Mouse (Mus musculus) urinary bladder, adult 2 months (tissue): ENCODE data around the gene Mmp28. TPM values are rescaled to one million over a fixed set of nuclear protein-coding genes. Genes with fewer than 3 reads are reported as not detected.

Experiments
- DNase-seq: peaks from one replicate; pipeline ENCODE4 v3.0.0; 2022; ENCODE audit warnings: low spot score
- polyA plus RNA-seq: library from polyadenylated mRNA; depleted of rRNA; stranded (reverse); fragments of >200 nt; gene quantifications from 2 replicates; pipeline ENCODE4 v1.2.3, GENCODE M21; 2012; rRNA removed

Gene Mmp28
- polyA plus RNA-seq = 12.7 and 16.8 TPM in 2 replicates

DNA sequence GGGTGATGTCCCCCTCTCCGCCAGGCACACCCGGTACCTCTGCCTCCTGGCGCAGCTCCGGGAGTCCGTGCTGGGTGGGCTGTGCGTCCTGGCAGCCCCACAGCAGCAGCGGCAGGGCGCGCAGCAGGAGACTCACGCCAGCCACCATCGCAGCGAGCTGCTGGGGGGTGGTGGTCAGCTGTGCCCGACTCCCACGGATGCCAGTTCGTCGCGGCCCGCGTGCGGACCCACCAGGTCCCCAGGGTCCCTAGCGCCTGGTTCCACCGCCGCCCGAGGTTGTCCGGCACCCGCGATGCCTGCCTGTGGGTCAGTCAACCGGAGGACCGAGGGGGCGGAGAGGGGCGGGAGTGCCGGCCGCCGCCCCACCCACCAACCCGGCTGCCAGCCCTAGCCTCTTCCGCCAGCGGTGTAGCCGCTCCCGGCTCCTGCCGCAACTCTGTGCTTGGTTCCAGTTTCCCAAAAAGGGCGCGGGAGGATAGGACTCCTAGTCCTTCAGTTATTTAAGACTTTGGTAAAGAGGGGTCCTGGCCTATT is at the start of gene Mmp28:
Gene Mmp28, minus strand, starts transcription at position 361 of the 534 bp plus-strand sequence.
- DNase-seq = peak; percentile 67

DNA sequence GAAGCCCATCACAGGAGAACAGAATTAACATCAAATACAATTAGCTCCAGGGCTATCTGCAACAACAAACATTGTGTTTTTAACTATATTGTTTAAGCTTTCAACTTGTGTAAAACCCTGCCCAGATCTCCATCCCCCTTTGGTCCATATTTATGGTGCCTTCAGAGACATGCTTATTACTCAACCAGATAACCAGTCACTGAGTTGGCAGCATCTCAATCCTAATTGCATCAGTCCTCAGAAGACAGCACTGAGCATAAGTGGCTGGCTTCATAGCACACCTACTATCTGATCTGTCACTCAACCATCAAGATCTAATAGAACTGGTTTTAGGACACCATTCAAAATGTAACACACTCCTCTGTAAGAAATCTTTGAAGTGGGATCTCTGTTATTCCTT is 46.6 kb upstream of the Mmp28 start:
- no peak for DNase-seq

DNA sequence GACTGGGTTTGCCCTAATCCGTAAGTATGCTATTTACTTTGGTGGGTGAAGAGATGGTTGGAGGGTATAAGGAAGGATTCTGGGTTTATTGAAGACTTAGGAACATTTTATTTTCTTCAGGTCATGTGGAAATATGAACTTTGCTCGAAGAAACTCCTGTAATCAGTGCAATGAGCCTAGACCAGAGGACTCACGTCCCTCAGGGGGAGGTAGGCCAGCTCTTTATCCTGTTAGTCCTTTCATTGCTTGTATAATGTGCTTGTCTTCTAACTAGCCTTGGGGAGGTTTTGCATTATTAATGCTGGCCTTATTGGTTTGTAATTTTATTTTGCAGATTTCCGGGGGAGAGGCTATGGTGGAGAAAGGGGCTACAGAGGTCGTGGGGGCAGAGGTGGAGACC is 41.4 kb upstream of the Mmp28 start:
- DNase-seq = no peak

DNA sequence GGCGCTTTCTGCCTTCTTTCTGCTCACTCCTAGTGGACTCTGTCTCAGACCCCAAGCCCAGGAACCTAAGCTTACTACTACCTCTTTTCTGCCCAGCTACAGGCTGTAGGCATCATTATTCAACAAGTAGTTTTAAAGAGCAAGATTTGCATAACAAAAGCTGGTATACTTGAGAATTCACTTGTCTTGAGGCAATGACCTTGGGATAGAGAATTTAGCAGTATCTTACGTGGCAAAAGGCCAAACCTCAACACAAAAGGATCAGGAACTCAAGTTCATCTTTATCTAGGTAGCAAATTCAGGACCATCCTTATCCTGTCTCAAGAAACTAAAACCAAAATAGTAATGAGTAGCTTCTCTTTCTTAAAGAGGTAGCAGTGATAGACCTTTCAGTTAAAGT is 32.7 kb upstream of the Mmp28 start:
- DNase-seq = no peak

DNA sequence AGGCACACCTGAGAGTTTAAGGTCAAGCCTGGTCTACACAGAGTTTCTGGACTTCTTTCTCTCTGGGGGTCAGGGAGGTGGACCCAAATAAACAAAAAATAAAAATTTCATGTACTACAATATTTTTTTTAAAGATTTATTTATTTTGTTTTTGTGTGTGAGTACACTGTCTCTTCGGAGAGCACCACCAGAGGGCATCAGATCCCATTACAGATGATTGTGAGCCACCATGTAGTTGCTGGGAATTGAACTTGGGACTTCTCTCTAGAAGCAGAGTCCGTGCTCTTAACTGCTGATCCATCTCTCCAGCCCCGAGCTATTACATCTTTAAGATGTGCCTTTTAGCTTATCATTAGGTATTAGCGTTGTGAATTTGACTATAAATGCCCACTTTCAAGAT is 28.6 kb upstream of the Mmp28 start:
- DNase-seq = no peak

DNA sequence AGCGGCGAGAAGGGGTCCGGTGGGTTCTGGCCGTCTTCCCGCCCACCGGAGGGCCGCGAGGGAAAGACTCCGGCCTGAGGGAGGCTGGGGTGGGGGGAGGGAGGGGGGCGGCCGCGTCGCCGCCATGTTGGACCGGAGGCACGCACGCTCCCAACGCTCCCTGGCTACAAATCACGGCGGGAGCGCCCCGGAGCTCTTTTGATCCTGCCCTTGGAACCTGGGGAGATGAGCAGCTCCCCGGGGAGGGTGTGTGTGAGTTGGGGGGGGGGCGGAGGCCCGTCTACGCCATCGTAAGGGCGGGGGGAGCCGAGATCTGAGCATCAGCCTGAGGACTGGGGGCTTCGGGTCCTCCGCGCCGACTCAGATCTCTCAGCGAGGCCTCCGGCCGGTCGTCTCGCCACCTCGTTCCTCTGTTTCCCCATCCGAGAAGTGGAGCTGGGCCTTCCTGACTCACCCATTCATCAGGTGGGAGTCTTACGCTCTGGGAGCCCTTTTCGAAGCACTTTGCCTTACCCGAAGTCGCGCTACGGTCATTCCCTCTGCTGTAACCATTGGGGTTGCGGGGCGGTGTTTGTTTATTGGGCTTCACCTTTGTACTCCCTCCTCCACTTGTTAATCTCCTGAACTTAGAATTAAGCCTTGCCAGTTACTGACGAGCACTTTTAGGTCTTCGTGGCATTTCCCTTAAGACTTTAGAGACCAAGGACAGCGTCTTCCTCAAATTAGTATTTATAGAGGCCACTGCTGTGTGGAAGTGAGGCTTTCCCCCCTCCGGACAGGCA is 10.6 kb upstream of the Mmp28 start:
- no peak for DNase-seq

DNA sequence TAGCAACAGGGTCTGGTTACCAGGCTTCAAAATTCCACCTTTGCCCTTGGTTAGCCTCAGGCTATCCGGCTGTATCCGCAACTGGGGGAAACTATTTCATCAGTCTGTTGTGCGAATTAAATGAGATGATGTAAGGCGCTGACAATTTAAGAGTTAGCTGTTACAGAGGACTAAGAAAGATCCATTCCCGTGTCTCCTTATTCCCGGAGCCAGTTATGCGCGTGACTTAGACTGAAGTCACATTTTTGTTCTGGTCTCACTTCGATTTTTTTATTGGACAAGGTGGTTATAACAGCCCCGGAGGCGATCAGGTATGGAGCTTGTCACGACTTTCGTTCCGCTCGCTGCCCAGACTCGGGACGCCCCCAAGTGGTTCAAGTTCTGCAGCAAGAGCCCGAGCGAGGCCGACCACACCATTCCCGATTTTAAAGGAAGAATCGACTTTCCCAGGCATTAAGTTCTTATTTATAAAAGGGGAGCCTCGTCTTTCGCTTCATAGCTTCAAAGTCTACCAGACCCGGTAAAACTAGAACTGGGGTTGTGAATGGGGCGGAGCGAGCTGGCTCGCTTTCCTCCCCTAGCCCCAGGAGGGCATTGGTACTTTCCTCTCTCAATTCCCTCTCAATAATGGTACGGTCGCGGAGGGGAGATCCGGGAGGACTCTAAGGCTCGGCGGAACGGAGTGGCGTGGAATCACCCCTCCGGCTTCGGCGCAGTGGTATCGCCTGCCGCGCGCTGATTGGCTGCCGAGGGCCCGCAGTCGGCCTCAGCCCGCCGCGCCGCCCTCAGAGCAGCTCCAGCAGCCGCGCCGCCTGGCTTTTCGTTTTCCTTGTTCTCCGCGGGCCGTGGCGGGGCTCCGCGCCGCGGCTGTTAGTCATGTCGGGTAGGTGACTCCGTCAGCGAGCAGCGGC is 9.7 kb upstream of the Mmp28 start, which contains the start of gene Taf15:
Gene Taf15, plus strand, starts transcription at position 763 of the 911 bp plus-strand sequence.
- DNase-seq = peak; percentile 98

DNA sequence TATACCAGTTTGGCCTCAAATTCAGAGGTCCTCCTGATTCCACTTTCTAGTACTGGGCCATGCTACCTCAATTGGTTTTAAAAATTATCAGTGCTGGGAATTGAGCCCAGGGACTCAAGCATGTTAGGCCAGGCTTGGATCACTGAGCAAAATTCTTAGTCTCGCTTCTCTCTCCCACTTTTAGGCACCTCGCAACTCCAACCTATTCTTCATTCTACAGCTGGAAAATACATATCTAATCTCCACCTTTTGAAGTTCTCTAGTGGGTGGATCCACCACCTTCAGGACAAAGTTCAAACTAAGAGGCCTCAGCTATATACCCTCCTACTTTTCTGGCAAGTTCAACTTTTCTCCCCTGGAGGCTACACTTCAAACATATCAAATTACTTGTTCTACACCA is 8.9 kb upstream of the Mmp28 start:
- no peak for DNase-seq

DNA sequence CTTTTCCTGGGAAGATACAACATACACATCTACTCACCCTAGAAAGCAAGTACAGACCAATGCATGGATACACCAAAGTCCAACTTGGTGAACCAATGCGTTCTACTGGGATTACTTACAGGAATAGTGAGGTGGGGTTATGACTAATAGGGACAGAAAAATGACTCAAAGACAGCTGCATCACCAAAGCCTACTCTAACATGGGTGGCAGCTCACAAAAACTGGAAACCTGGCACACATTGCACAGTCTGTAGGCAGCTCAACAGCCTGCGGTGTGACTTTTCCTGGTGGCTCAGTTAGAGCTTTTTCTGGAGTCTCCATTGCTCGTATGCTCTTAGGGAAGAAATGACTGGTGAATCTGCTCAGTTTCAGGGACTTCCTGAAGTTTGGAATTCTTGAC is 5.9 kb upstream of the Mmp28 start:
- DNase-seq = no peak

DNA sequence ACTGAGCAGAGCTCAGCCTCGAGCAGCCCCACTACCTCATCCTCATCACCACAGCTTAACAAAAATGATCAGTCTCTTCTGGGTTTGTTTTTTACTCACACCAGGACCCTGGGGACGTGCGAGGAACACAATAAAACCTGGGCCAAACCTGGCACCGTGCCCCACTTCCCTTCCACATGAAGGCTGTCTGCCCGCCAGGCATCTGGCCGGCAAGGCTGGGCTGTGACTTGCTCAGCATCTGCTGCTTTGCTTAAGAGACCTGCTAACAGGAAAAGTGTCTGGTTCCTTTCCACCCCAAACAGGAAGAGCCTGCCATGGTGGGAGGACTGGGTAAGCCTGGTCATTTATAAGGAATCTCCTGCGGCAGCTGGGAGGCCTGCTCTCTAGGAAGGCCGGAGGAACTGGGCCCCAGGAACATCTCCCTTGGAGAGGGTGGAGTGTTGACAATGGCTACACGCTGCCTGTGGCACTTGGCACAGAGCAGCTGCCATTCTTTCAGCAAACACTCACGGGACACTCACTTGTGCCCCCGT is 4.3 kb upstream of the Mmp28 start:
- DNase-seq = no peak

DNA sequence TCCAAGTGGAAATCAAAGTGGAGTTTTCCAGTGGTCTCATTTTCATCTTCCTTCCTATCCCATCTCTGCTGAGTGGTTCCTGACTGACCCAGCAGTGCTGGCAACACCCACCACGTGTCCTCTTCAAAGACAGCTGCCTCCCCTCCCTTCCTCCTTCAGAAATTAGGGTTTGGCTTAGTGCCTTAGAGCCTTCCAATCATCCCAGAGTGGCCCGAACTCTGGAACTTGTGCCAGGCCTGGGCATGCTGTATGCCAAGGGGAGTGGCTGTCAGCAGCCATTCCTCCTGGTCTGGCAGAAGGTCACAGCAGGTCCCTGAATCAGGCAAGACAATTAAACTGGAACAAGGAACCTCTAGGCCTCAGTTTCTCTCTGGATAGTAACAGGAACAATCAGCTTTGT is 3.1 kb upstream of the Mmp28 start:
- DNase-seq = no peak

DNA sequence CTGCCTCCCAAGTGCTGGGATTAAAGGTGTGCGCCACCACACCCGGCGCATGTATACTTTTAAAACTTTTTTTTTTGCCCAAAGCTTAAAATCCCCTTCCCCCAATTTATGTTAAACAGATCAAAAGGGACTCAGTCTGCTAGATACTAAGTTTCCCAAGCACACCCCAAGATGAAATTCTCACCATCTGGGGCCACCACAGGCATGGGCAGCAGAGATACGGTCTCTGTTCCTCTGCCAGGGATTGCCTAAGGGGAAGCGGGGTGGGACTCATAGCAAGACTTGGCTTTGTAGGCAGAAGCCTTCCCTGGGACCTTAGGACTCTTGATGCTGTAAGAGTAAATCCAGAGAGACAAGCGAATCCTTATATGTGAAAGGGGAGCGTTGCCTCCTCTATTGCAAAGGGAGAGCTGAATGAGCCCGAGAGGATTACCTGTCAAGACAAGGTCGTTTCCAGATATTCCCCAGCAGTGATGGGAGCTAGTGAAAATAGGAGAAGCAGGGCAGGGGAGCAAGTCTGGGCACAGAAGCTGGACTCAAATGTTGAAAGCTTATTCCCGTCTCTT is 1.3 kb downstream of the Mmp28 start:
- no peak for DNase-seq

DNA sequence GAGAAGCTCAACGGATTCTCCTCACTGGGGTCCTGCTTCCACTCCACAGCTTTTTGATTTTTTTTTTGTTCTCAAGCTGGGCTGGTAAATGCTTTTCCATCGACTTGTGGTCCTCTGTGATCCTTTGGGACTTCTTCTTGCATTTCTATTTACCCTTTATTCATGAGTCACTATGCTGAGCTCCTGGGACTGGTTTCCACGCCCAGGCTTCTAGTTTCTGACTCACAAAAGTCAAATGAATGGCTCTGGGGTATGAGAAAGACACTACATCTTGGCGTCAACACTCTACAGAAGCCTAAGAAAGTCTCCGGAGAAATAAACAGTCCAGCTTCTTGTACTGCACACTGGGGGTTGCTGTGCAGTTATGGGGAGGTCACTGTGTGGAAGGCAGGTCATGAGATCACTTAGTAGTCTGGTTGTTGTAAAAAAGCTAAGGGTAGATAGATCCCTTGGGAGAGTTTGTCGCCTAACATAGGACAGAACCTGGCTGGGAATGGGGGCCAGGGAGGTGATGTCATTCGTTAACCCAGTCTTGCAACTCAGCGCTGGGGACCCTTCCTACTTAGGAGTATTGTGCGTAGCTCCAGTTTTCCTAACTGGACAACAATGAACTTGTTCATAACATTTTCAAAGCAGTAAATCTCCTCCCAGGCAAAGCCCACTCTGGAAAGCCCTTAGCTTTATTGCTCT is 4.8 kb downstream of the Mmp28 start:
- DNase-seq = no peak

DNA sequence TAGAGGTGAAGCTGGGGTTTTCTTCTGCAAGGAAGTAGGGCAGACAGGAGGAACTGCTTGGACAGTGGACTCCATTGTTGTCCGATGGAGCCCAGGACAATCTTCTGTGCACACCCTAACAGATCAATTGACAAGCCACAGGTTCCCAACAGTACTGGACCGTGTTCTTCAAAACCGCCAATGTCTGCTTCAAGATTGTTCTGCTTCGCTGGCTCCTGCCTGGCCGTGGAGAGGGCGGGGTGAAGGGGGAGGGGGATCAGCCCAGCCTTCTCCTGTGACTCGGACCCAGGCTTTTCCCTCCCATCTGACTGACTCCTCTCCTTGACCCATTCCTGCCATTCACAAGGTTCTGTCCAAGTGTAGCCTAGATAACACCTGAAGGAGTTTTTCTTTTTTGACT is 5.6 kb downstream of the Mmp28 start:
- no peak for DNase-seq

DNA sequence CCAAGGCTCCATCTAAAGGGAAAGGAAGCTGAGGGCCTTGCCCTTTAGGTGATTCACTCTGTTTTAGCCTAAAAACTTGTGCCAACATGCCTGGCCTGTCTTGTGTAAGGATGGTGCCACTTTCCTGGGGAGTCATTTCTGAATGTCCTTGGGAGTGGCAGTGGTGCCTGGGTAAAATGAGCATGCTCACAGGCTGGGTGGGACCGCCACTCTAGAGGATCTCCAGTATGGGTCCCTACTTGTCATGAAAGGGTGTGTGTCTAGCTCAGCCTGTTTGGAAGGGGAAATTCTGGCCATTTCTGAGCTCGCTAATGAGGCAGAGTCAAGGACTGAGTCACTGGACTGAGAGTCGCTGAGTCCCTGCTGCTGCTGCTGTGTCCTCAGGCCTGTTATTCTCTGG is 7.3 kb downstream of the Mmp28 start:
- DNase-seq = no peak

DNA sequence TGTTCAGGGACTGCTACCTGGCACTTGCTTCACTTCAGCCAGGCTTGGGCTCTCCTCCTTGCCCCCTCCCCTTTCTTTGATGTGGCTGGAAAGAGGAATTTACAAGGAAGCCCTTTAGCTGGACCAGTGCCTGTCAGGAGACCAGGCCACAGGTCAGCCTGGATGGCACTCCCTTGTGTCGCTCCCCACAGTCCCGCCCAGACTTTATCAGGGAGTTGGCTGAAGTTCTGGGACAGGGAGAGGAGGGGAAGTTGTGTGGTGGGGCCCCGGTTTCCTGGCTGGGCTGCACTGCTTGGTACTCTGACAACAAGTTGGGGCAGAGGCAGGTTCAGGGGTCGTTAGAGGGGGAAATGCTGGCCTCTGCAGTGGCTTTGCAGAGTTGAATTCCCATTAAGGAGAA is 8.3 kb downstream of the Mmp28 start:
- no peak for DNase-seq

DNA sequence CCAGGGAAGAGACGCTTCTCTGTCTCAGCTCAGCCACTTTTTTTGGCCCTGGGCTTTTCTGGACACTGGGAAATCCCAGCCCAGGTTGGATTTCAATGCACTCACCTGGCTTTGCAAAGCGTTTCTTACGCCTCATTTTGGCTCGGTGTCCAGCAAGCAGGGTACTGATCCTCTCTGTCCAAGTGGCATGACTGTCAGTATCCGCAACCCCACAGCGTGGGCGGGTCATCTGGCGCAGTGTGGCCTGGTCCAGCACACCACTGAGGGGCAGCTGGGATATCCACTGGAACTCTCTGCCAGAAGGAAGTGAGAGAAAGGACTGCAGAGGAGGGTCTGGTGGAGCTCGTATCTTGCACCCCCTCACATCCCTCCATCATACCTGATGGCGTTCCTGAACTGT is 11.6 kb downstream of the Mmp28 start:
- DNase-seq = no peak

DNA sequence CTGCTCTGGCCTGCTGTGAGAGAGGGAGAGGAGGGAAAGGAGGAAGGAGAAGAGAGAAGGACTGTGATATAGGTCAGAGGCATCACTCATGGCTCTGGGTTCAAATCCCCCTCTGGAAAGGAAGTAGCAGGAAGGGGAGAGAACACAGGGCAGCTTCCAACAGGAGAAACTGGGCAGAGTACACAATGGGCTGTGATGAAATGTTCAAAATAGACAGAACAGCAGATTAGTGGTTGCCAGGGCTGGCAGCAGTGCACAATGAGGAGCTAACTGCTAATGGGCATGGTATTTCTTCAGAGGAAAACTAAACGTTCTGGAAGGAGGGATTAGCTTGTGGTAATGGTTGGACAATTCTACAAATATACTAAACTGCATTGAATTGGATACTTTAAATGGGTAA is 12.3 kb downstream of the Mmp28 start:
- DNase-seq = no peak

DNA sequence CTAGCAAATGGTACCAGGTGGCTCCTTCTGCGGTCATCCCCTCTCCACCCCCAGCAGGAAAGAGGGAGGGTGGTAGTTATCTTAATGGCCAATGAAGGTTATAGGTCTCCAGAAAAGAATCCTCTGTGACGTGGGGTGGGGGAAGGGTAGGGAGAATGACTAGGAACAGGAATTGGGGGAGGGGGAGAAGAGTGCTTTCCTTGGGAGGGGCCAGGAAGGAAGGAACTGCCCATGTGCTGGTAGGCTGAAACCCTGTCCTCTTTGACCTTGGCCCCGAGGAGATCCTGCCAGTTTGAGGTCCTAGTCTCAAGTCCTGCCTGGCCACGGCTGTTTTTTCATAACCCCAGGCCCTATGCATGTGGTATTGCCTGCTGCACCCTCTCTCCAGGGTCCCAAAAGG is 13.6 kb downstream of the Mmp28 start:
- no peak for DNase-seq

DNA sequence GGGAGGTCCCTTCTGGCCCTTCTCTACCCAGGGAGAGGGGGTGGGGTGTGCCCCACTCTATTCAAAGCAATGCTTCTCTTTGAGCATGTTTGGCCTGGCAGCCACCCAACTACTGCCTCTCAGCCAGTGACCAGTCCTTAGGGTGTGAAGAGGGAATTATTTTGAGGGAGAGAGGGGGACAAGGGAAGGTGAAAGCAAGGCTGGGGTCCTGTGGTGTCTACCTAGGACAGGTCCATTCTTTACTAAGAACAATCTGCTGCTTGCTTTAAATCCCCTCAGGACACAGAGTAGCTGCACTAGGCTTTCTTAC is 14.0 kb downstream of the Mmp28 start:
- no peak for DNase-seq

DNA sequence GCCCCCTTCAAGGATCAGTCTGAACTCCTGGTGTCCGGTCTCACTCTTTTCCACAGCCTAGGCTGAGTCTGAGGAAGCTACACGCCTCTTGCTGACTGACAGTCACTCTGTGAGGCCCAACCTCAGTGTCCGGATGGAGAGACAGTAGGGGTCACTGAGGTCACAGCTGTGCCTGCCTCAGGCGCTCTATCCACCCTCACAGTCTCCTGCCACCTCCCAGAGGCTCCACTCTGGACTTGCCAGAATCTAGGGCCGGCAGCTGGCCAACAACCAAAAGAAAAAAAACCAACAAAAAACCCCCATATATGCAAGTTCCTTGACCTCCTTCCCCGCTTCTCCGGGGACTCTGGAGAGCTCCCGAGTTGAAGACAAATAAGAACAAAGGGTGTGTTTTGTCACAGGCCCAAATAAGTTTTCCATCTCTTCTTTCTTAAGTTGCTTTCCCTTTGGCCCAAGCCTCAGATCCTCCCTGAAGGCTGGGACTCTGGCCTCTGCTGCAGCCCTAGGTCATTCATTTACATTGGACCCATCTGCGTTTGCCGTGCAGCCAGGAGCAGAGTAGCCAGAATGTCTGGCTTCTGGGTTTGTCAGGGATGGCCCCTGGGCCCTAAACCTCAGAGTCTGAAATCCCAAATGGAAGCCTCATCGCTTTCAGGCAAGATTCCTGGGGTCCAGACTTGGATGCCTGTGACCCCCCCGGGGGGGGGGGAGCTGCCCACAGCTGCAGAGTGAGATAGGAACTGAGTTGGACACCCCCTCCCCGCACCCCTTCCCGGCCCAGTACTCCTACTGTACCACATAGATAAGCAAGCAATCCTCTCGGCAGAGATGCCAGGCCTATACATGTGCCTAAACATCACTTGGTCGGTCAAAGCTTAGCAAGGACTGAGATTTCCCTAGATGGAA is 14.6 kb downstream of the Mmp28 start:
- DNase-seq = no peak
